Mouse (Mus musculus): ENCODE results near the gene Cct8l1.

- TF ChIP-seq CTCF (IDR thresholded peaks at IDR 0.05; ENCODE audit: low read depth), result no peak
- TF ChIP-seq EP300 (IDR thresholded peaks at IDR 0.05; ENCODE audit: low read depth), result no peak
These were observed 43.8 kb upstream of the Cct8l1 start for GRCm38 (mm10) chr5:25472070-25472469.
